Mouse (Mus musculus) lung, postnatal 36 days (tissue): Measurements from ENCODE around the gene Chst3.
A peak's percentile ranks its signal among the peaks of the same experiment; 100 is the strongest.
"Not testable (repeated sequence)": the region's sequence is repeated elsewhere in the genome, so short reads cannot be mapped to it uniquely, and the experiment has no call there.

ENCODE experiments used
- DNase-seq: peaks from one replicate; pipeline ENCODE4 v3.0.0; 2022; ENCODE audit warnings: mixed read lengths

Chst3 gene

GRCm38 (mm10) chr10:60156016-60156415 is 63.0 kb downstream of the Chst3 start:
- no peak for DNase-seq

GRCm38 (mm10) chr10:60151107-60151663 is 67.9 kb downstream of the Chst3 start:
- no peak for DNase-seq

GRCm38 (mm10) chr10:60148087-60148486 is 71.0 kb downstream of the Chst3 start:
- DNase-seq: peak; percentile 88

GRCm38 (mm10) chr10:60147510-60148047 is 71.5 kb downstream of the Chst3 start:
- DNase-seq: peak; percentile 36

GRCm38 (mm10) chr10:60141656-60142160 is 77.4 kb downstream of the Chst3 start:
- no peak for DNase-seq

- no peak for DNase-seq
Measured at GRCm38 (mm10) chr10:60140751-60141150, 78.3 kb downstream of the Chst3 start.

GRCm38 (mm10) chr10:60138680-60139079 is 80.4 kb downstream of the Chst3 start:
- DNase-seq: no peak

GRCm38 (mm10) chr10:60136935-60137334 is 82.1 kb downstream of the Chst3 start:
- no peak for DNase-seq

- DNase-seq: not testable (repeated sequence)
Measured at GRCm38 (mm10) chr10:60136010-60136409, 83.0 kb downstream of the Chst3 start.

- no peak for DNase-seq
Measured at GRCm38 (mm10) chr10:60134201-60134600, 84.9 kb downstream of the Chst3 start.

- no peak for DNase-seq
Measured at GRCm38 (mm10) chr10:60133501-60133900, 85.6 kb downstream of the Chst3 start.
